Mouse (Mus musculus) layer of hippocampus, adult 11-12 months (tissue): ENCODE measurements at regions not wholly inside any gene's neighbourhood (a gene's known extent, or its start where the extent isn't known, plus 50 kb on each side); places are given as distances from the start of the nearest gene placed in this dataset.

Source experiments
- DNase-seq: peaks from one replicate; pipeline ENCODE4 v3.0.0; 2022; ENCODE audit warnings: low spot score

GRCm38 (mm10) chr4:99348674-99349073, 53.0 kb downstream of the Gm12689 start:
- DNase-seq: no peak

- DNase-seq: no peak
These were observed 57.5 kb downstream of the Gm12689 start for GRCm38 (mm10) chr4:99353122-99353774.

GRCm38 (mm10) chr4:99354241-99354640, 58.5 kb downstream of the Gm12689 start:
- no peak for DNase-seq

- no peak for DNase-seq
These were observed 59.1 kb downstream of the Gm12689 start for GRCm38 (mm10) chr4:99354835-99355234.

GRCm38 (mm10) chr4:99368036-99368435, 72.3 kb downstream of the Gm12689 start:
- no peak for DNase-seq

DNA sequence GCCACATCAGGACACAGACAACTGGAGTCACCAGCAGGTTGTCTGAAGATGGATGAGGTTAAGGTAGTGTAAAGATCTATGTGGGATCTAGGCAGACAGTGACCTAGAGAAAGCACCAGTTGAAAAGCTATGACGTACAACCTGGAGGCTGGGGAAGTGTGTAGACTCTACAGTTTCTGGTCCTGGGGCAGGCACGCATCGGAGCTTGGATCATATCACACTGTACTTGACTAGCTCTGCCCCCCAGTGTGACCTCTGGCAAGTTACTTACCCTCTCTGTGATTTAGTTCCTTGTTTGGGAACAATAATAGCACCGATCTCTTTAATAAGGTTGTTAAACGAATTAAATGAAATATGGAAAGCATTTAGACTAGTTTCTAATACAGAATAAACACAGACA, 75.5 kb downstream of the Gm12689 start:
- no peak for DNase-seq

- no peak for DNase-seq
These were observed 80.5 kb downstream of the Gm12689 start for GRCm38 (mm10) chr4:99376171-99376570.

- no peak for DNase-seq
These were observed 81.2 kb downstream of the Gm12689 start for GRCm38 (mm10) chr4:99376911-99377310.

DNA sequence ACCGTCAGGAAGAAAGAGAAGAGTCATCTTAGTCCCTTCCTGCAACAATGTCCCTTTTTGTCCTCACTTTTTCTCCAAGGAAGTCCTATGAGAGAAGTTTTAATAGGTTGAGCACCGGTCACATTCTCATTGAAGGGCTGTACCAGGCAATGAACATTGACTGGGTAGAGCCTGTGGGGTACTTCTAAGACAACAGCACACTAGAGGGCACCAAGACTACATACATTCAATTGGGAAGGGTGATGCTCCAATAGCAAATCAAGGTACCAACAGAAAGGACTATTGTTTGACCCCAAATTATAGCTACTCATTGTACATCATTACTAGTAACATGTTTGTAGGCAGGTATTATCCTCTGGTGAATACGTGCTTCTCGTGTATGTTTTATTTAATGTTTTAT, 84.3 kb downstream of the Gm12689 start:
- peak; percentile 26 for DNase-seq

DNA sequence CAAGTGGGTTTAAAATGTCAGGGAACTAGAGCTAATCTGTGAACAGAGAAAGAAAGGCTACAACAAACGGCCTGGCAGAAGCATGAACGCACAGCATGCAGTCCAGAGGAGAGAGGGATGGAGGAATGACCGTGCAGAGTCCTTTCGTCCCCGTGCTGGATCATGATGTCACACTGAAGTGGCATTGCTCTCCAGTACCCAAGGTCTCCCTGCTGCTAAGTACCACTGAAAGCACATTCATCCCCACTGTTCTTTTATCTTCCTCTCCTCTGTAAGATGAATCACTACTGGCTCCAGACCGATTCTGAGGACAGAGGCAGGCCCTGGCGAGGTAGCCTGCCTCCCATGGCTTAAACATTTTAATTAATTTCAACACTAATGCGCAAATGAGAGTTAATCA, 89.7 kb downstream of the Gm12689 start:
- no peak for DNase-seq

DNA sequence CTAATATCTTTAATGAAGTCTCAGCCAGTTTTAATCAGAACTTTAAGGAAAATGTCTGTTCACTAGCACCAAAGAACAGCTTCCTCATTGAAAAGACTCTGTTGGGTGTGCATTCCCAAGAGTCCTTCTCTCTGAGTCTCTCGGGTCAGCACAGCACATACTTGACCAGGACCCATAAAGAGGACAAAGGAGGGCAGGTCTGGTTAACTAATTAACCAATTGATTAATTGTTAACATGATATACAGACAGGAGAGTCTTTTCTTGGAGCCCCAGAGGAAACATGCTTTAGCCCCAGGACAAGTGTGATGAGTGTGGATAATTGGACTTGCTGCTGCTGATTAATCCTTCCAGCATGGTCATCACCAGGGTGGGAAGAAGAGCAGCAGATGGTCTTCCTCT, 93.7 kb downstream of the Gm12689 start:
- no peak for DNase-seq

- no peak for DNase-seq
These were observed 97.3 kb downstream of the Gm12689 start for GRCm38 (mm10) chr4:99392986-99393385.

DNA sequence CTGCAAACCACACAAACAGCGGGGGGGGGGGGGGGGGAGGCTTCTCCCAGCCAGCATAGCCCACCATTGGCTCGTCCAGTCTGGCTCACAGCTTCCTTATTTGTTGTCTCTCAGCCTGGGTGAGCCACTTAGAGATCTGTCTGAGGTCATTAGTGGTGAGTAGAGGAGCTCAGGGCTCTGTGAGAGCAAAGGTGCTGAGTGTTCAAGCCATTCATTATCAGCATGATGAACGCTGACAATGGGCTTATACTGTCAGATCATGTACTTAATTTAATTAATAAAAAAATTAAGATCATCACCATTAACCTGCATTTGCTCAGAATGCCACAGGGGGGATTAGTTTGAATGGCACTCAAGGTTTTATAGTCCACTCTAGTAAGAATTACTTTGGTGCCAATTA, 98.5 kb downstream of the Gm12689 start:
- no peak for DNase-seq

- no peak for DNase-seq
These were observed 111.8 kb downstream of the Gm12689 start for GRCm38 (mm10) chr4:99407466-99407865.

GRCm38 (mm10) chr4:99423449-99423848, 127.7 kb downstream of the Gm12689 start:
- no peak for DNase-seq

GRCm38 (mm10) chr4:99445077-99445754, 149.5 kb downstream of the Gm12689 start:
- DNase-seq: peak; percentile 10

DNA sequence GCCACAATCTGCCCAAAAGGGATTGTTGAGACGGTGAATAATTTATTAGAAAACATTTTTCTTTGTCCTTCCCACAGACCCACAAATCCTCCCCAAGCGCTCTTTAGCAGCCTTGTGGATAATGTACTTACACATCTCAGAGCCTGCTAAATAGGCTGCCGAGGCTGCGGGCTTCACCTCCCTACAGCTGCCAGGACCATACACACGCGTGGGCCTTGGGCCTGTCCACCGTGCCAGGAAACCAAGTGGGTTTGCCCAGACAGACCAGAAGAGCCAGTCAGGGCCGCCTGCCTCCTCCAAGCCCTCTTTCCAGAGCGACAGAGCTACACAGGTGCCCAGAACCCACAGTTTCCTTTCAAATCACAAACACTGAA, 150.0 kb downstream of the Gm12689 start:
- no peak for DNase-seq

DNA sequence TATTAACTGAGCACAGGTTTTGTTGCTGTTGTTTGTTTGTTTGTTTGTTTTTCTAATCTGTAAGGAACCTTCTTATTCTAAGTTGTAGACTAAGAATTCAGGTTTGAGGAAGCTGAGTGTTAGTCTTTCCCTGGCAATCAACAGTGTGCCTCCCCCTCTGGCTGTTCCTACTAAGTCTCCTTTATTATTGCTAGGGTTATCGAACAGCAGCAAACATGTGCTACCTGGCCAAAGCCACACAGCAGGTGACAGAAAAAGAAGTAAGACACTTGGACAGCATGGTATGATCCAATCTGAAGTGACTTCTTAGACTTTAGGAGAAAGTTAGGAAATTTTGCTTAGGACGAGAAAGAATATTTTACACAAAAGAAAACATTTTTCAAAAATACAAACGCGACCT, 163.3 kb downstream of the Gm12689 start:
- no peak for DNase-seq

- peak; percentile 72 for DNase-seq
These were observed 163.7 kb downstream of the Gm12689 start for GRCm38 (mm10) chr4:99459436-99459835.

GRCm38 (mm10) chr4:99465493-99465892, 169.8 kb downstream of the Gm12689 start:
- DNase-seq: no peak

GRCm38 (mm10) chr4:99475701-99476218, 180.1 kb downstream of the Gm12689 start:
- no peak for DNase-seq

- DNase-seq: no peak
These were observed 171.8 kb upstream of the Foxd3 start for GRCm38 (mm10) chr4:99484271-99484670.
